Mouse (Mus musculus) MEL-GATA-1-ER (cell line): ENCODE results near the gene Narf.

Experiments used
- DNase-seq: peaks from one replicate; pipeline ENCODE4 v3.0.0-alpha.2; 2012; ENCODE audit warnings: low read depth; ENCODE audit errors: extremely low read depth

Narf gene

GRCm38 (mm10) chr11:121236564-121237344 is at the start of gene Narf:
Gene Narf, plus strand, starts transcription at chr11:121237253.
- DNase-seq: peak; percentile 99

- DNase-seq: no peak
Observed at GRCm38 (mm10) chr11:121189681-121190080, 47.4 kb upstream of the Narf start.

DNA sequence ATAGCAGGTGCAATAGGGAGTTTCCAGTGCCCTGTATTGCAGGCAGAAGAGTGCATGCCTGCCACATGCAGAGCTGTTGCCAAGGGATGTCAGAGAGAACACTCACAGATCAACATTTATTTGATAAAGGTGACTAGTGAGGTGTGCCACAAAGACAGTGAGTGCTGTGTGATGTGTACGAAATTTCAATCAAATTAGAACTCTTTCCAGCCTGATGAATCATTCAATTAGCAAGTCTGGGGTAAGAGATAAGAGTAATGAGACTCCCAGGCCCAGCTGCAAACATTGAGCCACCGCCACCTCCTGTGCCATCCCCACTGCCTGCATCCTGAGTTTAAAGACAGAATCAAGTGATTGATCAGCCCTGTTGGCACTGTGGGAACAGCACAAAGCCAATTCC is 44.3 kb upstream of the Narf start:
- no peak for DNase-seq

- DNase-seq: no peak
Observed at GRCm38 (mm10) chr11:121193415-121193814, 43.6 kb upstream of the Narf start.

GRCm38 (mm10) chr11:121198622-121199021 is 38.4 kb upstream of the Narf start:
- DNase-seq: no peak

DNA sequence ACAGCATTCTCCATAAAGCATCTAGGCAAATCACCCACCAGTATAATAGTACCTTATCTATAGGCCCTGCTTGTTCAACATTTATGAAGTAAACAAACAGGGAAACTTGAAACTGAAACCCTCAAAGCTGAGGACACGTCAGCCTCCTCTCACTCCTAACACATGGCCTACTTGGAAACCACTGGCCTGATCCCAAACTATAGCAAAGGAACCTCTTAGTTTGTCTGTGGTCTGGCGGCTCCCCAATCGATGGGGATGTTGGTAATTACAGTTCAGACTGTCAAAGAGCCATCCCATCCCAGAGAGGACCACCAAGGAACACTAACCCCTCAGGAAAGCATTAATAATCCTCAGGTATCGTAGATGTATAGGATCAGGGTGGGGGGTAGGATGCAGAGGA is 37.2 kb upstream of the Narf start:
- no peak for DNase-seq

DNA sequence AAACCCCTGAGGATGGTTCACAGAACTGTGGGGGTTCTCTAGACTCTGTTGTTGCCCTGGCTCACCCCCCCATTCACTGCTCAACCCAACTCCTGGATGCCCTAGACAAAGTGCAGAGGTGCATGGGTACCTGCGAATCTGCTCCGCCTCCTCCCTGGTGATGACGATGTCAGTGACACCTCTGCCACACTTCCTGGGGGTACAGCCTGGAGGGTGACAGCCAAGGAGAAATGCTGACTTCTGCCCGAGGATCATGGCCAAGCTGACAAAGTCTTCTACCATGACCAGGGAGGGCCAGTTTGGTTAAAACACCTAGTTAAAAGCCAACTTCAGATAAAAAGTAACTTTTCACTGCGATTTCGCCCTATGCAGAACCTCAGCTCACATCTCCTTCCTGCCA is 36.3 kb upstream of the Narf start:
- DNase-seq: no peak

- DNase-seq: peak; percentile 50
Observed at GRCm38 (mm10) chr11:121201436-121202198, 35.4 kb upstream of the Narf start.

GRCm38 (mm10) chr11:121203859-121204160 is 33.2 kb upstream of the Narf start:
- DNase-seq: no peak

GRCm38 (mm10) chr11:121204161-121205006 is 32.7 kb upstream of the Narf start, which contains the start of the genes Hexdc and Ogfod3:
Gene Hexdc, plus strand, starts transcription at chr11:121204433.
Gene Ogfod3, minus strand, starts transcription at chr11:121204711.
- DNase-seq: peak; percentile 94

DNA sequence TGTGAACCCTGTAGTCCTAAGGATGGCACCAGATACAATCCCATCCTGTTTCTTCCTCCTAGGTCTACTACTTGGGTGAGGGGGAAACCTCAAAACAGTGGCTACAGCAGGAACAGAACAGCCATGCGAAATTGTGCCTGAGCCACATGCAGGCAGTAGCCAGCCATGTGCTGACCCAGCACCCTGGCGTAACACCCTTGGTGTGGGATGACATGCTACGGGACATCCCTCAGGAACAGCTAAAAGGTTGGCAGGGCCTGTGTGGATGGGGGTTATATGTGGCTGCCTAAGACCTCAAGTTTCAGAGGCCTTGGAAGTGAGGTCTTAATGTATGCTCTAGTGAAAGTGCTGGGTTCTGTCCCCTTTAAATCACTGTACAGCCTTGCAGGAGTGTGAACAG is 20.2 kb upstream of the Narf start:
- no peak for DNase-seq

GRCm38 (mm10) chr11:121219776-121220175 is 17.3 kb upstream of the Narf start:
- no peak for DNase-seq

GRCm38 (mm10) chr11:121220771-121221170 is 16.3 kb upstream of the Narf start:
- no peak for DNase-seq

- DNase-seq: no peak
Observed at GRCm38 (mm10) chr11:121221321-121222010, 15.6 kb upstream of the Narf start.

DNA sequence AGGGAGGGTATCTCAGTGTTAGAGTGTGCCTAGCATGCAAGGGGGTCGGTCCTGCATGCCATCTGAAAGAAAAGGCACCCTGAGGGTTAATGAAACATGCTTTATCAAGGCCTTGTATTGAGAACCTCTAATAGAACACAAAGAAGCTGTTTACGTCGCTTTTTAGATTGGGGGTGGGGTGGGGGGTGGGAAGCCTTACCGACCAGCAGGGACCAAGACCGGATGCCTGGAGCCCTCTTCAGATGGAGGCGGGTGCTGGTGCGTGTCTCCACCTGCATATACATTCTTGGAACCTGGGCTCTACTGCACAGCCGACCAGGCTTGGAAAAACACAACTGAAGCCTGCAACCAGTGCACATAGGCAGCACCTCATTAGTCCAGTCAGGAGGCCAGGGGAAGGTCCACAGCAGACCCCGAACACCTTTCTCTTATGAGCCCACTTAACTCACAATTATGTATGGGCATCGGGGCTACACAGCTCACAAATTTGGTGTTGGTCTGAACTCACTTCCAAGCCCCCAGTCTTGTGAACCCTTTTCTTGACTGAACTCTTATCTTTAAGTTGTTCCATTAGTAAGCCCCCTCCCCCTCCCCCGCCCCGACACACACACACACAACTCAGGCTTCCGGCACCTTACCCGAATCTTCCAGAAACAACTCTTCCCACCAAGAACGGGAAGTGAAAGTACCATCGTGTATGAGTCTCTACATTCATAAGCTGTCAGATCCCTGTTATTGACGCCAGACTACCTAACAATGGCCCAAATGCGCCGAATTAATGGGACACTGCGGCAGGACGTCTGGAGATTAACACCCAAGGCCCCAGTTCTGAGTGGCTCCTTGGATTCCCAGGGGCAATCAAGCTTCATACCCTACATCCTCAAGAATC is 8.7 kb upstream of the Narf start:
- no peak for DNase-seq

DNA sequence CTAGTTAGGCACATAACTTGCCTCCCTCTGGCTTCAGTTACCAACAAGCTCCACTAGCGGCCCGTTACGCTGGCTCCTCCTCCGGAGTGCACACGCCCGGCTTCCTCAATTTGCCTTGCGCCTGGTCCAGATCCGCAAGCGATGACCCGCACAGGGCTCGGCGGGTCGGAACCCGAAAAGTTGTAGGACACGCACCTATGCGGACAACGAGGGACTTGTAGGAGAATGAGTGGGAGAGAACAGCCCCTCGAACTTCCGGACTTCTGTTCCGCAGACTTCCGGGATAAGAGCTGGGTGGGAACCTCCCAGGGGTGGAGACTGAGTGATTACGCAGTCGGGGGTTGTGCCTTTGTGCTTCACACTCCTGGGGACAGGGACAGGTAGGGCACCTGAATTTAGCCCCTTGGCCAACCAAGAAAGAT is 8.0 kb upstream of the Narf start, which contains the start of gene Cybc1:
Cybc1 (minus strand) TSS at position 305 of the 422 bp plus-strand sequence.
- peak; percentile 80 for DNase-seq

- DNase-seq: no peak
Observed at GRCm38 (mm10) chr11:121231191-121231590, 5.9 kb upstream of the Narf start.

- no peak for DNase-seq
Observed at GRCm38 (mm10) chr11:121231628-121232291, 5.3 kb upstream of the Narf start.

- DNase-seq: no peak
Observed at GRCm38 (mm10) chr11:121232706-121233105, 4.3 kb upstream of the Narf start.
